In the genomic region with DNA sequence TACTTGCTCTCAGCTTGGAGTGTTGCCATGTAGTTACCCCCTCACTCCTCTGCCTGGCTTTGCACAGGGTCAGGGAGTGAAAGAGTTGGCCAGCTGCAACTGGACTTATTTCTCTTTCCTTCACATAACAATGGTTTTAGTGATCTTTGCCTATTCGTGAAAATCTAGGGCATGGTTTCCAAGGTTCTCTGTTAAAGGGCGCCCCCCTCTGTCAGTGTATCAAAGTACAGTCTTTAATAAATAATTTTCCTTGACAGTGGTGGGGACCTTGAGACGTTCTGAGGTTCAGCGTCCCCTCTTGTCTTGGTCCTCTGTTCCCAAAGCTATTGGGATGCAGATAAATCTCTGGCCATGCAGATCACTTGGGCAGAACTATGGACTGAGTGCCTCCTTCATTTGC, we compare ENCODE assay signal across 9 mouse cellular contexts. TPM values are rescaled to one million over a fixed set of nuclear protein-coding genes. Genes with fewer than 3 reads are reported as not detected.
A peak's percentile ranks its signal among the peaks of the same experiment; 100 is the strongest.
DNase-seq lines count a peak whose midpoint lies in the region; ATAC-seq and TF ChIP-seq lines count a peak whose summit lies in the region.
"Had no signal": no experiment of that assay in that cellular context is flagged by ENCODE, and none has a peak within 500 bp of the region (broad histone marks: within the 10 kb centered on the region; RNA-seq: fewer than 3 reads in every experiment).

No protein-coding gene starts in this region.

- 17% methylated on average over 4 of the region's 4 CpGs for WGBS in liver, postnatal 0 days (ENCODE audit: insufficient replicate concordance)

- peak; percentile 33 for DNase-seq in adrenal gland, adult 2 months
- no peak for DNase-seq in adrenal gland, postnatal 4 days (ENCODE audit: low spot score in 2 of 2)
- no peak for DNase-seq in liver, postnatal 0 days
- DNase-seq in liver: no peak
- peak; percentile 29 to 64 for DNase-seq in adrenal gland, postnatal 36 days
- DNase-seq in spleen, postnatal 4 days (ENCODE audit: low spot score in 2 of 2): peak; percentile 24 to 75
- no peak for DNase-seq in cerebellum, adult 11-12 months
- no peak for DNase-seq in layer of hippocampus, adult 8-10 months (ENCODE audit: low spot score in 2 of 2)

- no peaks in the 10 kb centered on the region for H3K36me3 ChIP-seq in liver, postnatal 0 days (replicated peaks; ENCODE audit: insufficient read depth, low read length)
- H3K36me3 ChIP-seq: limb, embryonic 12.5 days had no signal

- no peak overlapping the region for H3K4me2 ChIP-seq in liver, postnatal 0 days (ENCODE audit: low read depth, low read length)
- H3K4me2 ChIP-seq: limb, embryonic 12.5 days had no signal

- peak; percentile 60 for TF ChIP-seq CTCF in liver, postnatal 0 days (IDR thresholded peaks at IDR 0.05; ENCODE audit: low read depth)

- H3K4me1 ChIP-seq in liver, postnatal 0 days (ENCODE audit: insufficient read depth): no peaks in the 10 kb centered on the region
- H3K4me1 ChIP-seq: limb, embryonic 12.5 days had no signal

- ATAC-seq in liver, postnatal 0 days: no peak

- H3K27me3 ChIP-seq in liver, postnatal 0 days (ENCODE audit: insufficient read depth, low read length): no peaks in the 10 kb centered on the region
- H3K27me3 ChIP-seq: limb, embryonic 12.5 days had no signal

- no peak overlapping the region for H3K27ac ChIP-seq in liver, postnatal 0 days (ENCODE audit: low read depth)
- H3K27ac ChIP-seq: limb, embryonic 12.5 days had no signal

- H3K4me3 ChIP-seq in liver, postnatal 0 days (ENCODE audit: low read depth, low read length): no peak overlapping the region
- H3K4me3 ChIP-seq: limb, embryonic 12.5 days had no signal

- no peak for TF ChIP-seq EP300 in liver, postnatal 0 days (IDR thresholded peaks at IDR 0.05; ENCODE audit: low read depth)

- H3K9me3 ChIP-seq in liver, postnatal 0 days (ENCODE audit: low read length): no peaks in the 10 kb centered on the region
- H3K9me3 ChIP-seq: limb, embryonic 12.5 days had no signal

- no peak overlapping the region for H3K9ac ChIP-seq in liver, postnatal 0 days (replicated peaks)
- H3K9ac ChIP-seq: limb, embryonic 12.5 days had no signal

RNA-seq across cellular contexts. Expression of a gene that starts 12.4 kb away (rescaled TPM):
- 1 to 10 TPM; 3.7 to 4.1 TPM for total RNA-seq in adrenal gland, adult 2 months (2021)
- 0.75 and 0.97 TPM in 2 replicates for polyA plus RNA-seq in adrenal gland, adult 2 months (2012; rRNA removed)
- 1 to 10 TPM; 3.4 to 4.4 TPM for total RNA-seq in adrenal gland, postnatal 4 days (2021)
- 2.9 and 3.9 TPM in 2 replicates for polyA plus RNA-seq in liver, postnatal 0 days (2015; fragmentation: Nextera tagmentation; extraction: Ambion mirVana)
- 1 to 10 TPM; 2.5 to 3.9 TPM for total RNA-seq in adrenal gland, postnatal 36 days (2021)
- total RNA-seq in layer of hippocampus, adult 8-10 months (2022): 10 to 100 TPM in 2 of 4 experiments, 1 to 10 TPM in 2; 3.1 to 13.1 (median 8.2) TPM

RNA-seq across cellular contexts. Expression of a gene that starts 37.3 kb away (rescaled TPM):
- total RNA-seq in adrenal gland, adult 2 months (2021): under 1 TPM; 0.73 to 0.86 TPM
- 0.08 TPM in 2 replicates for polyA plus RNA-seq in adrenal gland, adult 2 months (2012; rRNA removed)
- total RNA-seq in adrenal gland, postnatal 4 days (2021): 1 to 10 TPM; 8.3 to 9.3 TPM
- 4.4 and 4.6 TPM in 2 replicates for polyA plus RNA-seq in liver, postnatal 0 days (2015; fragmentation: Nextera tagmentation; extraction: Ambion mirVana)
- 1 to 10 TPM; 1.8 to 1.9 TPM for total RNA-seq in adrenal gland, postnatal 36 days (2021)
- under 1 TPM; 0.31 to 0.54 (median 0.47) TPM for total RNA-seq in layer of hippocampus, adult 8-10 months (2022)

Comparison
In these comparisons a context has a peak if more than half of its experiments do, and no peak if none do; other contexts are left out.
1. DNase-seq: peak in adrenal gland, adult 2 months (single experiment), adrenal gland, postnatal 36 days (2 of 2) and spleen, postnatal 4 days (2 of 2); none in adrenal gland, postnatal 4 days (0 of 2), liver, postnatal 0 days (single experiment), liver (single experiment), cerebellum, adult 11-12 months (single experiment) and layer of hippocampus, adult 8-10 months (0 of 2).